Mouse (Mus musculus) forebrain, embryonic 16.5 days (tissue): ENCODE measurements at regions not wholly inside any gene's neighbourhood (a gene's known extent, or its start where the extent isn't known, plus 50 kb on each side); places are given as distances from the start of the nearest gene placed in this dataset.
"Not testable (repeated sequence)": the region's sequence is repeated elsewhere in the genome, so short reads cannot be mapped to it uniquely, and the experiment has no call there.

Source experiments
- ATAC-seq: fragments of 200-750 bp; cut with Nextera tagmentation; 2 replicates; pipeline ENCODE4 v1.8.0; 2017; ENCODE audit warnings: mild to moderate bottlenecking, moderate library complexity
- H3K27ac ChIP-seq: fragments of 300-500 bp; sonication (generic); 2 replicates; pipeline ENCODE4 v1.5.1; 2014; ENCODE audit warnings: low read length, control low read depth
- H3K27me3 ChIP-seq: fragments of 300-500 bp; sonication (generic); replicated peaks from 2 replicates; pipeline ENCODE4 v1.6.1; 2014; ENCODE audit warnings: low read length; ENCODE audit not compliant: control insufficient read depth, insufficient read depth
- H3K36me3 ChIP-seq: fragments of 300-500 bp; sonication (generic); 2 replicates; pipeline ENCODE4 v1.6.1; 2014; ENCODE audit not compliant: control insufficient read depth, insufficient read depth
- H3K4me1 ChIP-seq: fragments of 300-500 bp; sonication (generic); replicated peaks from 2 replicates; pipeline ENCODE4 v1.6.1; 2014; ENCODE audit warnings: low read length; ENCODE audit not compliant: control insufficient read depth, insufficient read depth
- H3K4me2 ChIP-seq: fragments of 300-500 bp; sonication (generic); 2 replicates; pipeline ENCODE4 v1.6.1; 2014; ENCODE audit warnings: mild to moderate bottlenecking, low read length, control low read depth
- H3K4me3 ChIP-seq: fragments of 300-500 bp; sonication (generic); replicated peaks from 2 replicates; pipeline ENCODE4 v1.5.1; 2014; ENCODE audit warnings: mild to moderate bottlenecking, low read length, control low read depth
- H3K9ac ChIP-seq: fragments of 300-500 bp; sonication (generic); replicated peaks from 2 replicates; pipeline ENCODE4 v1.6.1; 2014; ENCODE audit warnings: low read depth, low read length, control low read depth
- H3K9me3 ChIP-seq: fragments of 300-500 bp; sonication (generic); 2 replicates; pipeline ENCODE4 v1.6.1; 2016; ENCODE audit warnings: low read length; ENCODE audit not compliant: control insufficient read depth
- WGBS: fragments of 180-500 bp; shearing (Covaris S2); extraction: QIAGEN DNeasy Blood & Tissue Kit; methylation state at CpG from one replicate; pipeline ENCODE4 v1.1.7; 2014; 5-methylcytosine and 5-hydroxymethylcytosine counted together

GRCm38 (mm10) chr15:43650818-43651500 is 3516.8 kb downstream of the 9330182O14Rik start:
- no peak overlapping the region for H3K9ac ChIP-seq
- no peaks in the 10 kb centered on the region for H3K4me1 ChIP-seq
- H3K36me3 ChIP-seq: no peaks in the 10 kb centered on the region
- no peaks in the 10 kb centered on the region for H3K9me3 ChIP-seq
- ATAC-seq: no peak
- 91% methylated on average over 2 of the region's 2 CpGs for WGBS
- H3K4me3 ChIP-seq: no peak overlapping the region
- H3K27ac ChIP-seq: no peak overlapping the region
- no peak overlapping the region for H3K4me2 ChIP-seq
- no peaks in the 10 kb centered on the region for H3K27me3 ChIP-seq

DNA sequence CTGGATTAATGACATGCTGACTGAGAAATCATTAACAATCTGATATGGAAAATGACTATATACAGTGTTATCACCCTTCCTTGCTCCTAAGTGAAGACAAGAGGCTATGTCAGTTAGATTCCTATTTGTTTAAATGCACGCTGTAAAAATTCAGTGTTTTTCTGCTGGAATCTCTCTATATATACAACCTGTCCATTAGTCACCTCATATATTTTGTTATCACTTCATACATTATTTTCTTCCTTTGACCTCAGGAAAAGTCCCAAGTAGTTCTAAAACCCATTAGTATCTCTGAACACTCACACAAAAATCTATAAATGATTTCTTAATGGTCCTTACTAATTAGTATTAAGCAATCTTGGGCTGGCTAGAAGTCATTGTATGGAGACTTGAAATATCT is 3529.5 kb downstream of the 9330182O14Rik start:
- 84% methylated on average over 1 of the region's 1 CpGs for WGBS
- H3K27me3 ChIP-seq: no peaks in the 10 kb centered on the region
- ATAC-seq: no peak
- H3K9ac ChIP-seq: no peak overlapping the region
- H3K36me3 ChIP-seq: no peaks in the 10 kb centered on the region
- no peak overlapping the region for H3K27ac ChIP-seq
- no peaks in the 10 kb centered on the region for H3K9me3 ChIP-seq
- H3K4me3 ChIP-seq: no peak overlapping the region
- H3K4me1 ChIP-seq: no peaks in the 10 kb centered on the region
- H3K4me2 ChIP-seq: no peak overlapping the region

- Histone ChIP-seq H3K4me2 (no peak overlapping the region), H3K9ac (no peak overlapping the region), H3K36me3 (no peaks in the 10 kb centered on the region), H3K27ac (no peak overlapping the region), H3K9me3 (no peaks in the 10 kb centered on the region), H3K27me3 (no peaks in the 10 kb centered on the region), H3K4me1 (no peaks in the 10 kb centered on the region), H3K4me3 (no peak overlapping the region)
- no peak for ATAC-seq
- 69% methylated on average over 1 of the region's 1 CpGs for WGBS
Measured at GRCm38 (mm10) chr15:43678844-43679243, 3544.7 kb downstream of the 9330182O14Rik start.

GRCm38 (mm10) chr15:43682176-43682575 is 3548.0 kb downstream of the 9330182O14Rik start:
- H3K9me3 ChIP-seq: no peaks in the 10 kb centered on the region
- no peak overlapping the region for H3K4me3 ChIP-seq
- ATAC-seq: no peak

GRCm38 (mm10) chr15:43691998-43692397 is 3557.8 kb downstream of the 9330182O14Rik start:
- not testable (repeated sequence) for H3K4me2 ChIP-seq, ATAC-seq

More at GRCm38 (mm10) chr15:43682176-43682575, 3548.0 kb downstream of the 9330182O14Rik start:
- Histone ChIP-seq H3K27me3 (no peaks in the 10 kb centered on the region), H3K9ac (no peak overlapping the region), H3K36me3 (no peaks in the 10 kb centered on the region), H3K4me1 (no peaks in the 10 kb centered on the region), H3K27ac (no peak overlapping the region), H3K4me2 (no peak overlapping the region)
- WGBS: 51% methylated on average over 2 of the region's 2 CpGs

DNA sequence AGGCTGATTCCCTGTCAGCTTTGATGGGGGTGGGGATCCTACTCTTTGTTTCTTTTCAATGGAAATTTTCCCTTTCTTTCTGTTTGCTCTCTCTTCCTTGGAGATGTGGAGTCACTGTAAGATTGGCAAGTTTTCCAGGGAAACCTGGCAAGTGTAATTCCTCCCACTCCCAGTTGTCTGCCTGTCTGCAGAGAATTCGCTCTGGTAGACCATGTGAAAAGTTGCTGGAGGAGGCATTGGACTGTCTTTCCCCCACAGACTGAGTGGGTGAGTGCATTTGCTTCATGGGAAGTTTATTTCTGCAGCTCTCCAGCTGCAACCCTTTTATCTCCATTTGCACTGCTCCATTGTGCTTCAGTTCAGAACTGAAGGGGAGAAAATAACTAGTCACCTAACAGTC is 3561.3 kb downstream of the 9330182O14Rik start:
- no peak for ATAC-seq
- Histone ChIP-seq H3K4me2 (no peak overlapping the region), H3K9ac (no peak overlapping the region), H3K27me3 (no peaks in the 10 kb centered on the region), H3K4me3 (no peak overlapping the region), H3K9me3 (no peaks in the 10 kb centered on the region), H3K36me3 (no peaks in the 10 kb centered on the region), H3K27ac (no peak overlapping the region), H3K4me1 (no peaks in the 10 kb centered on the region)
- 43% methylated on average over 1 of the region's 1 CpGs for WGBS

More at GRCm38 (mm10) chr15:43691998-43692397, 3557.8 kb downstream of the 9330182O14Rik start:
- H3K27me3 ChIP-seq, H3K27ac ChIP-seq, H3K4me1 ChIP-seq, H3K9me3 ChIP-seq, H3K9ac ChIP-seq, H3K36me3 ChIP-seq, H3K4me3 ChIP-seq: not testable (repeated sequence)

- WGBS: 97% methylated on average over 1 of the region's 1 CpGs
- no peak for ATAC-seq
- H3K27me3 ChIP-seq: no peaks in the 10 kb centered on the region
Measured at GRCm38 (mm10) chr15:43717035-43717434, 3582.9 kb downstream of the 9330182O14Rik start.

DNA sequence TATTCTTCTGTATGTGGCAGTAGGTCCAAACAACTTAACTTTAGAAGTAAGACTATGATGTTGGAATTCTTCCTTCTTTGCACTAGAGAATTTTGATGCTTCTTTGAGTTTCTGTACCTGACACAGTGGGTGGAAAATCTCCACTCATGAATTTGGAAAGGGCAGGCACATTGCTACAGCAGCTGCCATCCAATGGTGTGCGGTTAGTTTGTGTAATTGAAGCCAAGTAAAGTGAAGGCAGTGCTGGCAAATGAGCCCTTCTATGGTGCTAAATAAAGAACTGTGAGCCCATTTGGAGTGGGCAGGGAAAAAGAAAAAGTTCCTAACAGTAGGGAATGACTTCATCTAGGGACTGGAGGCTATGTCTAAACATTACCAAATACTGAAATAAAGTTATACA is 3583.4 kb downstream of the 9330182O14Rik start:
- Histone ChIP-seq H3K36me3 (no peaks in the 10 kb centered on the region), H3K4me3 (no peak overlapping the region), H3K4me2 (no peak overlapping the region), H3K27me3 (no peaks in the 10 kb centered on the region), H3K27ac (no peak overlapping the region), H3K9me3 (no peaks in the 10 kb centered on the region), H3K4me1 (no peaks in the 10 kb centered on the region), H3K9ac (no peak overlapping the region)
- 95% methylated on average over 1 of the region's 1 CpGs for WGBS
- no peak for ATAC-seq

More at GRCm38 (mm10) chr15:43717035-43717434, 3582.9 kb downstream of the 9330182O14Rik start:
- H3K9ac ChIP-seq: no peak overlapping the region
- H3K36me3 ChIP-seq: no peaks in the 10 kb centered on the region
- no peak overlapping the region for H3K4me2 ChIP-seq
- H3K4me3 ChIP-seq: no peak overlapping the region
- H3K9me3 ChIP-seq: no peaks in the 10 kb centered on the region
- H3K4me1 ChIP-seq: no peaks in the 10 kb centered on the region
- no peak overlapping the region for H3K27ac ChIP-seq

- Histone ChIP-seq H3K27ac (no peak overlapping the region), H3K36me3 (no peaks in the 10 kb centered on the region), H3K4me3 (no peak overlapping the region), H3K27me3 (no peaks in the 10 kb centered on the region), H3K9ac (no peak overlapping the region), H3K4me2 (no peak overlapping the region), H3K9me3 (no peaks in the 10 kb centered on the region), H3K4me1 (no peaks in the 10 kb centered on the region)
- no peak for ATAC-seq
- WGBS: 80% methylated on average over 1 of the region's 1 CpGs
Measured at GRCm38 (mm10) chr15:43720916-43721315, 3586.8 kb downstream of the 9330182O14Rik start.

- Histone ChIP-seq H3K9me3 (no peaks in the 10 kb centered on the region), H3K4me1 (no peaks in the 10 kb centered on the region), H3K9ac (no peak overlapping the region), H3K4me2 (no peak overlapping the region), H3K27ac (no peak overlapping the region), H3K36me3 (no peaks in the 10 kb centered on the region), H3K4me3 (no peak overlapping the region), H3K27me3 (no peaks in the 10 kb centered on the region)
- WGBS: 81% methylated on average over 3 of the region's 3 CpGs
- ATAC-seq: no peak
Measured at GRCm38 (mm10) chr15:43735697-43736096, 3601.5 kb downstream of the 9330182O14Rik start.
